Mouse (Mus musculus): ENCODE results near the gene Cxadr.
A peak's percentile ranks its signal among the peaks of the same experiment; 100 is the strongest.

Cxadr gene

GRCm38 (mm10) chr16:78301183-78301830 is at the start of gene Cxadr:
Gene Cxadr, plus strand, starts transcription at chr16:78301489.
- DNase-seq: peak; percentile 73

- peak; percentile 82 for DNase-seq
Measured at GRCm38 (mm10) chr16:78258989-78259388, 42.3 kb upstream of the Cxadr start.

- no peak for DNase-seq
Measured at GRCm38 (mm10) chr16:78260070-78260879, 41.0 kb upstream of the Cxadr start.

- DNase-seq: no peak
Measured at GRCm38 (mm10) chr16:78261520-78261919, 39.8 kb upstream of the Cxadr start.

GRCm38 (mm10) chr16:78264442-78265150 is 36.7 kb upstream of the Cxadr start:
- DNase-seq: no peak

- peak; percentile 74 for DNase-seq
Measured at GRCm38 (mm10) chr16:78265151-78265590, 36.1 kb upstream of the Cxadr start.

- peak; percentile 36 for DNase-seq
Measured at GRCm38 (mm10) chr16:78265826-78266225, 35.5 kb upstream of the Cxadr start.

GRCm38 (mm10) chr16:78267453-78267852 is 33.8 kb upstream of the Cxadr start:
- DNase-seq: no peak

GRCm38 (mm10) chr16:78268167-78268566 is 33.1 kb upstream of the Cxadr start:
- no peak for DNase-seq

GRCm38 (mm10) chr16:78274825-78275455 is 26.3 kb upstream of the Cxadr start:
- DNase-seq: no peak

- no peak for DNase-seq
Measured at GRCm38 (mm10) chr16:78277567-78277966, 23.7 kb upstream of the Cxadr start.

- DNase-seq: no peak
Measured at GRCm38 (mm10) chr16:78280093-78280881, 21.0 kb upstream of the Cxadr start.

- no peak for DNase-seq
Measured at GRCm38 (mm10) chr16:78283231-78283630, 18.1 kb upstream of the Cxadr start.

GRCm38 (mm10) chr16:78294051-78294450 is 7.2 kb upstream of the Cxadr start:
- DNase-seq: no peak

- peak; percentile 21 for DNase-seq
Measured at GRCm38 (mm10) chr16:78294606-78295275, 6.5 kb upstream of the Cxadr start.

GRCm38 (mm10) chr16:78295601-78296000 is 5.7 kb upstream of the Cxadr start:
- DNase-seq: no peak

- DNase-seq: no peak
Measured at GRCm38 (mm10) chr16:78296114-78296513, 5.2 kb upstream of the Cxadr start.

GRCm38 (mm10) chr16:78301831-78302677 is 765 bp downstream of the Cxadr start:
- DNase-seq: peak; percentile 18

GRCm38 (mm10) chr16:78302678-78303050 is 1.4 kb downstream of the Cxadr start:
- DNase-seq: peak; percentile 14

GRCm38 (mm10) chr16:78305606-78306100 is 4.4 kb downstream of the Cxadr start:
- no peak for DNase-seq

GRCm38 (mm10) chr16:78306606-78307005 is 5.3 kb downstream of the Cxadr start:
- no peak for DNase-seq
